Mouse (Mus musculus) MEL (cell line): ENCODE data around the gene Tdrd12. TPM values are rescaled to one million over a fixed set of nuclear protein-coding genes. Genes with fewer than 3 reads are reported as not detected.
"Not testable (repeated sequence)": the region's sequence is repeated elsewhere in the genome, so short reads cannot be mapped to it uniquely, and the experiment has no call there.

Source experiments
- DNase-seq: peaks from one replicate; pipeline ENCODE4 v3.0.0; 2011; ENCODE audit warnings: low read depth, low spot score
- H3K27ac ChIP-seq: 2 replicates; pipeline ENCODE4 v1.5.1; 2012; ENCODE audit warnings: low read depth, mild to moderate bottlenecking, control low read depth, low read length, moderate library complexity; ENCODE audit not compliant: control insufficient read depth
- H3K27me3 ChIP-seq, 2 experiments: fragments of 150-350 bp in 1 of 2; sonication (generic) in 1 of 2; 2 replicates each; pipeline ENCODE4 v1.6.1; 2012; ENCODE audit warnings: low read length in 2 of 2, mild to moderate bottlenecking in 2 of 2, improper control_type of control experiment in 1 of 2, moderate library complexity in 1 of 2; ENCODE audit not compliant: insufficient read depth in 2 of 2, control insufficient read depth in 1 of 2
- H3K36me3 ChIP-seq, 2 experiments: 2 replicates each; pipeline ENCODE4 v1.6.1; 2012 to 2014; ENCODE audit warnings: low read length in 2 of 2, improper control_type of control experiment in 1 of 2, inconsistent platforms in 1 of 2, mild to moderate bottlenecking in 1 of 2; ENCODE audit not compliant: insufficient read depth in 2 of 2, control insufficient read depth in 1 of 2
- H3K4me1 ChIP-seq, 2 experiments: fragments of 150-350 bp in 1 of 2; sonication (generic) in 1 of 2; 2 replicates each; pipeline ENCODE4 v1.6.1; 2012; ENCODE audit warnings: low read length in 2 of 2, improper control_type of control experiment in 1 of 2, mild to moderate bottlenecking in 1 of 2; ENCODE audit not compliant: insufficient read depth in 2 of 2, control insufficient read depth in 1 of 2
- H3K4me3 ChIP-seq, 2 experiments: fragments of 150-350 bp in 1 of 2; sonication (generic) in 1 of 2; 2 replicates each; pipeline ENCODE4 v1.5.1; 2012; ENCODE audit warnings: low read depth in 2 of 2, low read length in 2 of 2, mild to moderate bottlenecking in 2 of 2, moderate library complexity in 2 of 2, control low read depth in 1 of 2, improper control_type of control experiment in 1 of 2; ENCODE audit not compliant: control insufficient read depth in 1 of 2, insufficient read depth in 1 of 2
- H3K79me2 ChIP-seq: 2 replicates; pipeline ENCODE4 v1.6.1; 2012; ENCODE audit warnings: mild to moderate bottlenecking, low read length, moderate library complexity; ENCODE audit not compliant: control insufficient read depth, poor library complexity, insufficient read depth
- H3K9ac ChIP-seq: 2 replicates; pipeline ENCODE4 v1.6.1; 2012; ENCODE audit warnings: low read depth, mild to moderate bottlenecking, control low read depth, low read length, moderate library complexity; ENCODE audit not compliant: control insufficient read depth, poor library complexity, severe bottlenecking
- H3K9me3 ChIP-seq: fragments of 150-350 bp; sonication (generic); replicated peaks from 2 replicates; pipeline ENCODE4 v1.6.1; 2012; ENCODE audit warnings: mild to moderate bottlenecking, low read length, improper control_type of control experiment, moderate library complexity; ENCODE audit not compliant: insufficient read depth
- CTCF ChIP-seq, 3 experiments: IDR thresholded peaks in 2 of 3; conservative IDR thresholded peaks in 1 of 3; 2 replicates each; pipeline ENCODE4 v1.5.1; 2011 to 2012; ENCODE audit warnings: low read length in 3 of 3, low read depth in 2 of 3, mild to moderate bottlenecking in 2 of 3, improper control_type of control experiment in 1 of 3, inconsistent platforms in 1 of 3, mixed read lengths in 1 of 3, moderate library complexity in 1 of 3; ENCODE audit not compliant: control insufficient read depth in 1 of 3, insufficient read depth in 1 of 3, poor library complexity in 1 of 3, severe bottlenecking in 1 of 3
- E2F4 ChIP-seq: IDR thresholded peaks from 2 replicates; pipeline ENCODE4 v1.6.1; 2011; ENCODE audit warnings: low read depth, low read length, improper control_type of control experiment, borderline replicate concordance
- EP300 ChIP-seq, 2 experiments: IDR thresholded peaks; 2 replicates each; pipeline ENCODE4 v1.6.1; 2011; ENCODE audit warnings: improper control_type of control experiment in 2 of 2, low read length in 2 of 2, low read depth in 1 of 2, mild to moderate bottlenecking in 1 of 2
- ETS1 ChIP-seq: IDR thresholded peaks from 2 replicates; pipeline ENCODE4 v1.6.1; 2012; ENCODE audit warnings: low read depth, mild to moderate bottlenecking, inconsistent platforms, low read length, improper control_type of control experiment, moderate library complexity
- GABPA ChIP-seq: IDR thresholded peaks from 2 replicates; pipeline ENCODE4 v1.6.1; 2012; ENCODE audit warnings: low read depth, mild to moderate bottlenecking, inconsistent platforms, low read length, improper control_type of control experiment, moderate library complexity
- HCFC1 ChIP-seq: IDR thresholded peaks from 2 replicates; pipeline ENCODE4 v1.6.1; 2012; ENCODE audit warnings: low read depth, mild to moderate bottlenecking, inconsistent platforms, low read length, improper control_type of control experiment, moderate library complexity
- JUND ChIP-seq: IDR thresholded peaks from 2 replicates; pipeline ENCODE4 v1.6.1; 2011; ENCODE audit warnings: low read depth, mild to moderate bottlenecking, improper control_type of control experiment, low read length
- KAT2A ChIP-seq: conservative IDR thresholded peaks from 2 replicates; pipeline ENCODE4 v1.6.1; 2012; ENCODE audit warnings: low read depth, low read length, improper control_type of control experiment, inconsistent platforms
- MAZ ChIP-seq: IDR thresholded peaks from 2 replicates; pipeline ENCODE4 v1.6.1; 2012; ENCODE audit warnings: low read depth, mild to moderate bottlenecking, inconsistent platforms, low read length, improper control_type of control experiment
- MXI1 ChIP-seq: IDR thresholded peaks from 2 replicates; pipeline ENCODE4 v1.6.1; 2011; ENCODE audit warnings: mild to moderate bottlenecking, low read depth, low read length, improper control_type of control experiment
- MYB ChIP-seq: IDR thresholded peaks from 2 replicates; pipeline ENCODE4 v1.6.1; 2011; ENCODE audit warnings: mild to moderate bottlenecking, low read depth, low read length, improper control_type of control experiment
- NELFE ChIP-seq: IDR thresholded peaks from 2 replicates; pipeline ENCODE4 v1.6.1; 2011; ENCODE audit warnings: low read depth, low read length, improper control_type of control experiment
- POLR2AphosphoS2 ChIP-seq: IDR thresholded peaks from 2 replicates; pipeline ENCODE4 v1.6.1; 2011; ENCODE audit warnings: low read length, improper control_type of control experiment
- RAD21 ChIP-seq: IDR thresholded peaks from 2 replicates; pipeline ENCODE4 v1.6.1; 2011; ENCODE audit warnings: mild to moderate bottlenecking, low read depth, low read length, improper control_type of control experiment
- SMC3 ChIP-seq: IDR thresholded peaks from 2 replicates; pipeline ENCODE4 v1.6.1; 2011; ENCODE audit warnings: low read depth, low read length, improper control_type of control experiment
- TAL1 ChIP-seq: IDR thresholded peaks from 2 replicates; pipeline ENCODE4 v1.6.1; 2012; ENCODE audit warnings: mild to moderate bottlenecking, inconsistent platforms, low read length, moderate library complexity, mixed read lengths
- TBP ChIP-seq: IDR thresholded peaks from 2 replicates; pipeline ENCODE4 v1.8.0; 2011; ENCODE audit warnings: low read depth, low read length, improper control_type of control experiment
- TCF12 ChIP-seq: IDR thresholded peaks from 2 replicates; pipeline ENCODE4 v1.6.1; 2014; ENCODE audit warnings: low read depth, mild to moderate bottlenecking, inconsistent platforms, low read length, improper control_type of control experiment, moderate library complexity
- UBTF ChIP-seq: IDR thresholded peaks from 2 replicates; pipeline ENCODE4 v1.6.1; 2012; ENCODE audit warnings: low read depth, mild to moderate bottlenecking, inconsistent platforms, low read length, improper control_type of control experiment, moderate library complexity, borderline replicate concordance; ENCODE audit not compliant: insufficient read depth
- USF2 ChIP-seq, 2 experiments: IDR thresholded peaks; 2 replicates each; pipeline ENCODE4 v1.6.1; 2011 to 2012; ENCODE audit warnings: improper control_type of control experiment in 2 of 2, low read length in 2 of 2, borderline replicate concordance in 1 of 2, inconsistent platforms in 1 of 2, low read depth in 1 of 2, mild to moderate bottlenecking in 1 of 2; ENCODE audit not compliant: insufficient read depth in 1 of 2
- ZNF384 ChIP-seq: IDR thresholded peaks from 2 replicates; pipeline ENCODE4 v1.6.1; 2012; ENCODE audit warnings: low read depth, mild to moderate bottlenecking, inconsistent platforms, low read length, improper control_type of control experiment
- polyA plus RNA-seq, 2 experiments: library from polyadenylated mRNA; stranded (reverse) in 1 of 2; unstranded in 1 of 2; fragments of >175 nt in 1 of 2; fragments of >200 nt in 1 of 2; gene quantifications; 2 replicates each; pipeline versions ENCODE4 v1.2.1 to v1.2.4; 2012; ENCODE audit warnings: low replicate concordance in 2 of 2, low read depth in 1 of 2; ENCODE audit not compliant: insufficient read length in 2 of 2, insufficient read depth in 1 of 2, missing spikeins in 1 of 2
- total RNA-seq: library from RNA; depleted of rRNA; stranded (reverse); fragments of 300-350 nt; gene quantifications from 2 replicates; pipeline ENCODE4 v1.2.3, GENCODE M21; 2012

The Tdrd12 gene
- total and polyA plus RNA-seq, 3 experiments = 0.25 to 0.50 TPM; not detected in 1

GRCm38 (mm10) chr7:35535750-35536512 lies 1.6 kb downstream of the Tdrd12 start:
- H3K4me3 ChIP-seq = peak overlapping the region in 1 of 2 experiments; percentile 30; a peak in 2 of 4 replicates
- H3K27me3 ChIP-seq = no peaks in the 10 kb centered on the region
- H3K36me3 ChIP-seq = no peaks in the 10 kb centered on the region
- DNase-seq = no peak
- H3K9ac ChIP-seq = 0 out of 2 replicates have a peak overlapping the region, but pooled peaks have one; percentile 17
- H3K4me1 ChIP-seq = no peaks in the 10 kb centered on the region
- no peaks in the 10 kb centered on the region for H3K9me3 ChIP-seq
- no peak overlapping the region for H3K27ac ChIP-seq
- no peaks in the 10 kb centered on the region for H3K79me2 ChIP-seq
- TF ChIP-seq MAZ (no peak), POLR2AphosphoS2 (no peak), EP300 (IDR thresholded peaks at IDR 0.05; ENCODE audit: low read depth in 1 of 2, low read length in 2 of 2) (no peak), SMC3 (no peak), UBTF (no peak), ZNF384 (no peak), TBP (no peak)

DNA sequence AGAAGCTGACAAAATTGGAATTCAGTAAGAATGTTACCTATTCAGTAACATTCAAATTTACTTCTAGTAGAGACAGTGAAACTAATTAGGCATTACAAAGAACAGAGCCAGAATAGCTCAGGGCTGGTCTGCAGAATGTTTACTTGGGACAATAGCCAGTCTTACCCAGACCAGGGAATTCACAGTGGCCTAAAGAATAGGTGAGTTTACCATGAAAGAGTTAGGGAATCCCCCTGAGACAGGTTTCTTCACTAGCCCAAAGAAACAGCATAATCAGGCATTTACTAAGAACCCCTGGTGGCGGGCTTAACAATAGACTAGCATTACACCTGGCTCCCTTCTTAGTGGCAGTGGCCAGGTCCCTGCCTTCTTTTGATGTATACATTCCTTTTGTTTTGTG lies 7.0 kb downstream of the Tdrd12 start:
- H3K79me2 ChIP-seq, H3K4me3 ChIP-seq, H3K4me1 ChIP-seq, H3K9me3 ChIP-seq, H3K27me3 ChIP-seq, H3K36me3 ChIP-seq, DNase-seq, H3K9ac ChIP-seq, H3K27ac ChIP-seq: not testable (repeated sequence)

- no peak for DNase-seq
- Histone ChIP-seq H3K4me1 (no peaks in the 10 kb centered on the region), H3K9ac (no peak overlapping the region), H3K79me2 (no peaks in the 10 kb centered on the region), H3K9me3 (no peaks in the 10 kb centered on the region), H3K27ac (no peak overlapping the region), H3K27me3 (no peaks in the 10 kb centered on the region)
- TF ChIP-seq EP300 (IDR thresholded peaks at IDR 0.05; ENCODE audit: low read depth in 1 of 2, low read length in 2 of 2) (no peak), TCF12 (no peak), GABPA (no peak), HCFC1 (no peak), NELFE (no peak), MXI1 (no peak), E2F4 (no peak), JUND (no peak), CTCF (IDR thresholded peaks at IDR 0.05 in 2 of 3, conservative IDR thresholded peaks at IDR 0.05 in 1 of 3; ENCODE audit: control insufficient read depth in 1 of 3, insufficient read depth in 1 of 3, low read depth in 2 of 3, low read length in 3 of 3, poor library complexity in 1 of 3, severe bottlenecking in 1 of 3) (no peak), USF2 (IDR thresholded peaks at IDR 0.05; ENCODE audit: borderline replicate concordance in 1 of 2, insufficient read depth in 1 of 2, low read depth in 1 of 2, low read length in 2 of 2) (no peak), ETS1 (no peak), MYB (no peak), TAL1 (no peak), POLR2AphosphoS2 (no peak), RAD21 (no peak), KAT2A (no peak), MAZ (no peak)
- TF ChIP-seq, all 39 proteins: peak for 0
- H3K4me3 ChIP-seq = no peak overlapping the region
- no peaks in the 10 kb centered on the region for H3K36me3 ChIP-seq
These were observed 7.5 kb downstream of the Tdrd12 start for GRCm38 (mm10) chr7:35530026-35530425.
